Mouse (Mus musculus): Measurements from ENCODE around the gene D630045J12Rik.
A peak's percentile ranks its signal among the peaks of the same experiment; 100 is the strongest.

The D630045J12Rik gene

GRCm38 (mm10) chr6:38253736-38254641, at the start of gene D630045J12Rik:
Gene D630045J12Rik, minus strand, starts transcription at chr6:38254009.
- DNase-seq (ENCODE audit: low read depth), result peak; percentile 29

GRCm38 (mm10) chr6:38298761-38299401, 45.1 kb upstream of the D630045J12Rik start, which contains the start of gene Zc3hav1l:
Gene Zc3hav1l, minus strand, starts transcription at chr6:38299259.
- no peak for DNase-seq (ENCODE audit: low read depth)

- DNase-seq (ENCODE audit: low read depth), result no peak
Observed at GRCm38 (mm10) chr6:38298246-38298635, 44.4 kb upstream of the D630045J12Rik start.

DNA sequence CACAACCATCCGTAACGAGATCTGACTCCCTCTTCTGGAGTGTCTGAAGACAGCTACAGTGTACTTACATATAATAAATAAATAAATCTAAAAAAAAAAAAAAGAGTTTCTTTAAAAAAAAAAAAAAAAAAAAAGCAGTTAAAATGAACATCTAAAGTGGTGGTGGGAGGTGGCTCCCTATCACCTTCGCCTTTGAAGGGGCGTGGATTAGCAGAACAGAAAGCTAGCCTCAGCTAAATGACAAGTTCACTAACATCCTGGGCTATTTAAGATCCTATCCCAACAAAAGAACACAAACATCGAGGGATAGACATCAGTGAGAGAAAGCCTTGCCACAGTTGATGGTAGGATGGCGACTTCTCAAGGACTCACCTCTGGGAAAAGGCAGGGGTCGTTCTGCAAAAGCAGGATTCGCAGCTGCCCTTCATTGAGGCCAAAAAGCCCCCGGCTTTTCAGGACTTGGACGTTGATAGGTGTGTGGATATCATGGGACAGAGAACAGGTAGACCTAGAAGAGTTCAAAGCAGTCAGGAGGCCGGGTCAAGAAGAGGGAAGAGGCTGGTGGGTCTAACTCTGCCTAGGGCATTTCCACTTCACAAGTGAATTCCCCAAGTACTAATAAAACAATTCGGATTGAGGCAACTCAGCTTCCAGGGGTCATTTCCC, 43.9 kb upstream of the D630045J12Rik start:
- DNase-seq (ENCODE audit: low read depth), result no peak

DNA sequence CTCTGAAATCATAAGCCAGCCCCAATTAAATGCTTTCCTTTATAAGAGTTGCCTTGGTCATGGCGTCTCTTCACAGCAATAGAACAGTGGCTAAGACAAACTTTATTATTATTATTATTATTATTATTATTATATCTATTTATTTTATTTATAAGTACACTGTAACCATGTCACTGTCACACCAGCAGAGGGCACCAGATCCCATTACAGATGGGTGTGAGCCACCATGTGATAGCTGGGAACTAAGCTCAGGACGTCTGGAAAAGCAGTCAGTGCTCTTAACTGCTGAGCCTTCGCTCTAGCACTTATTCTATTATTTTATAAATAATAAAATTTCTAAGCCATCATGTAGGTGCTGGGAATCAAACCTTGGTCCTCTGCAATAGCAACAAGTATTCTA, 39.9 kb upstream of the D630045J12Rik start:
- DNase-seq (ENCODE audit: low read depth), result no peak

DNA sequence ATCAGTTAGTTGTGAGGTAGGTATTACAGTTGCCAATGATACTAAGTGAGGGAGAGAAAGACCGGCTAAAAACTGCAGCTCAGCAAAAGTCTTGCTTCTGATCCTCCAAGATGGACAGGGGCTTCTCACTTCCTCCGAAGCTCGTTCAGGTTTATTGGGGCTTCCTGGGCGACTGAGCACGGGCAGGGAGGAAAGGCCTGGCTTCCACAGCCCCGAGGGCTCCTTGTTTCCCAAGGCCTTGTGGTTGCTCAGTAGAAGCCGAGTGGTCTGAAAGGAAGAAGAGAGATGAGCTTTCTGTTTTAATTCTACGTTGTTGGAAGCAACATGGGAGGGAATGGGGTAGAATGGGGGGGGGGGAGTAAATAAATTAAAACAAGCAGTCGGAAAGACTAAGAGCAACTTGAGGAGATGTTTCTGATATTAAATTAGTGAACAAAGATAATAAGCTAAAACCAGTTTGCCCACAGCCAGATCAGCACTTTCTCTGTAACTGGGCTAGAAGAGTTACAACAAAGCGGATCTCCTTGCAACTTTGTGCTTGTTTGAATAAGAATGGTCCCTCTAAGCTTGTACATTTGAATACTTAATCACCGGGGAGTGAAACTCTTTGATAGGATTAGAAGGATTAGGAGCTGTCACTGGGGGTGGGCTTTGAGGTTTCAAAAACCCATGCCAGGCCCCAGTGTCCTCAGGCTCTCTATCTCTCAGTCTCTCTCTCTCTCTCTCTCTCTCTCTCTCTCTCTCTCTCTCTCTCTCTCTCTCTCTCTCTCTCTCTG, 39.2 kb upstream of the D630045J12Rik start:
- DNase-seq (ENCODE audit: low read depth), result no peak

DNA sequence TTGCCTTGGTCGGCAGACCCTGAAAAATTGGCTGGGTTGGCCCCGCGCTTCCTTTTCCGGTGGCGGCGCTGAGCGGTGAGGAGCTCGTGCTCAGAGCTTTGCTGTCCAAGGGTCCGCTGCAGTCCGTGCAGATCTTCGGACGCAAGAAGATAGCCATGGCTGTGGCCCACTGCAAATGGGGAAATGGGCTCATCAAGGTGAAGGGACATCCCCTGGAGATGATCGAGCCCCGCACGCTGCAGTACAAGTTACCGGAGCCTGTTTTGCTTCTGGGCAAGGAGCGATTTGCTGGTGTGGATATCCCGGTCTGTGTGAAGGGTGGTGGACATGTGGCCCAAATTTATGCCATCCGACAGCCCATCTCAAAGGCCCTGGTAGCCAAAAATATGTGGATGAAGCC, 30.6 kb upstream of the D630045J12Rik start:
- DNase-seq (ENCODE audit: low read depth), result no peak

DNA sequence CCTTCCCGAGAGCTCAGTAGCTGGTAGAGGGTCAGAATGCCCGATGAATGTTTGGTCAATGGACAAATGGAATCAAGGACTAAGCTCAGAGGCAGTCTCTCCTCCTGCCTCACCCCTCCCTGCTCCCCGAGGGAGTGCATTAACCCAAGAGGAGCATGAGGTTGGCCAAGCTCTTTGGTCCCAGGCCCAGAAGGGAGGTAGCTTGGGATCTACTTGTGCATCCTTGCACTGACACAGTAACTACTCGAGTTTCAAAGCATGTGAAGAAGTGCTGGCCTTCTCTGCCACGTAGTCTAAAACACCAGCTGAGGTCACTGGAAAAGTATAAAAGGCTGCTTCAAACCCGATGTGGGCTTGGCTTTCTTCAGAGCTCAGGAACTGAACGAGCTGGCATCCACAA, 10.7 kb upstream of the D630045J12Rik start:
- no peak for DNase-seq (ENCODE audit: low read depth)

- DNase-seq (ENCODE audit: low read depth), result no peak
Observed at GRCm38 (mm10) chr6:38263393-38264159, 9.8 kb upstream of the D630045J12Rik start.

- DNase-seq (ENCODE audit: low read depth), result no peak
Observed at GRCm38 (mm10) chr6:38261877-38262276, 8.1 kb upstream of the D630045J12Rik start.

DNA sequence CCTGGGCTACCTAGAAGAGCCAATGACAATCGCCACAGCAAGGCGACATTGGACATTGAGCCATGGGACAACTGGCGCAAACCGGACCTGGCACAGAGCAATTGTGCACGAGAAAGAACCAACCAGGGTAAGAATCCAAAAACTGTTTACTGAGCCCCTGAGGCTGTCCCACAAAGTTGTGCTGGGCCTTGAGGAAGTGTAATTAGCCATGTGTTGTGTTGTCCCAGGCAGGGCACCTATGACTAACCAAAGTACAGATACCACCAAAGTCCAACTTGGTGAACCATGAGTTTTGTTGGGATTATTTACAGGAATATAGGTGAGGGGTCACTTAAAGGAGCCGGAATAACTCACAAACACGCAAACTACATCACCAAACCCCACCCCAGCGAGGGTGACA, 3.7 kb upstream of the D630045J12Rik start:
- DNase-seq (ENCODE audit: low read depth), result no peak

GRCm38 (mm10) chr6:38256793-38257192, 3.0 kb upstream of the D630045J12Rik start:
- DNase-seq (ENCODE audit: low read depth), result no peak

DNA sequence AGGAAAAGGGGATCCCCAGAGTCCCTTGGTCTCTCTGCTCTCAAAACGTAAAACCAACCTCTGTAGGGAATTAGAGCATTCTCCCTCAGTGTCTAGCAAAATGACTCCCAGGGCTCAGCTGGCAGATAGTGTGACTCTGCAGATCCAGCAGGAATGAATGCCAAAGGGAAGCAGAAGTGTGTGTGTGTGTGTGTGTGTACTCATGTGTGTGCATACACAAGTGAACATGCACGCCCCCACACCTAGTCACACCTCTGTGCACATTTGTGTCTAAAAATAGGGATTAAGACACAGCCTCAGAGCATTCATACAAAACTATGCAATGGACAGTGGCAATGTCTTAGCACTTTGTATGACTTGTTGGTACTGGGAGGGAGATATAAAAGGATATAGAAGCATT, 2.0 kb upstream of the D630045J12Rik start:
- DNase-seq (ENCODE audit: low read depth), result no peak

- no peak for DNase-seq (ENCODE audit: low read depth)
Observed at GRCm38 (mm10) chr6:38252766-38253735, 758 bp downstream of the D630045J12Rik start.

DNA sequence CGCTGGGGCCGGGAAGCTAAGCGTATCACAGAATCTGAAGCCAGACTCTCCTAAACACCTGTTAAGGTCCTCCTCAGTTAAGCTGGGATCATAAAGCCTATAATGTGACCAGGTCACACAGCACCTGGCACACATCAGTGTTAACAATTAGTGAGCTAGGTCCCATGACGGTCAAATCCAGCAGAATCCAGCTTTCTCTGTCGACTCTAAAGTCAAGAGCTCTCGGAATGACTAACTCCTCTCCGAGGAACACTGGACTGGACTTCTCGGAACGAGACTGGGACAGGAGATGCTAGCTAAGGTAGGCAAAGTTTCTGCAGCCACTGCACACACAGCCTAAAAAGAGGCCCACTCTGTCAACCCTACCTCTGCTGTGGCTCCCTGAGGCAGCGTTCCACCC, 1.7 kb downstream of the D630045J12Rik start:
- no peak for DNase-seq (ENCODE audit: low read depth)

DNA sequence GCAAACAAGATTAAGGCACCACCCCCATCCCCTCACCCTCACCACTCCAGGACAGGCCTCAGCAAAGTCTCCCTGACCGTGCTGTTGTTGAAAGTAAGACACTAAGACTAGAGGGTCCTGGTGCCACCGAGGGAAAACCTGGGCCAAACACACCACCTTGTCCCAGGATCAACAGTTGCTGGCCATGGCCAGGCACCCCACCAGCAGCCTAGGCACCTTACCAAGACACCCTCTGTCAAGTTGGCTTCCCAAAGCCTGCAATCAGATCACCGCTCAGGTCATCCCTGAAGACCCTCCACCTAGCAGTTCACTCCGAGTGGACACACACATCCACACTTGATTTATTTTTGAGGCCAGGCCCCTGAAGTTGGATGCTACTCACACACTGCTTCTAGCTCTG, 2.3 kb downstream of the D630045J12Rik start:
- DNase-seq (ENCODE audit: low read depth), result no peak

DNA sequence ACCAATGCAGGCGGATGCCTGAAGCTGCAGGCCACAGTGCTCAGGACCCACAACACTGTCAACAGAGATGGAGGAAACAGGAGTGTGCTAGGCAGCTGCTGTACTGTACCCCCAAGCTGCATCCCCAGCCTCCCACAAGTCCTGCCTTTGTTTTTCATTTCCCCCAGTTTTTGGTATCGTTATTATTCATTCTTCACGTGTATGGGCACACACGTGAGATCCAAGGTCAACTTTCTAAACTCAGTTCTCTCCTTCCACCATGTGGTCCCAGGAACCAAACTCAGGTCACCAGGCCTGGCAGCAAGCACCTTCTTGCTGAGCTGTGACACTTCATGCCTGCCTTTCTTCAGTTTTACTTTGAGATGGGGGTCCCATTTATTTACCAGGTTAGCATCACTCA, 6.4 kb downstream of the D630045J12Rik start:
- DNase-seq (ENCODE audit: low read depth), result no peak

DNA sequence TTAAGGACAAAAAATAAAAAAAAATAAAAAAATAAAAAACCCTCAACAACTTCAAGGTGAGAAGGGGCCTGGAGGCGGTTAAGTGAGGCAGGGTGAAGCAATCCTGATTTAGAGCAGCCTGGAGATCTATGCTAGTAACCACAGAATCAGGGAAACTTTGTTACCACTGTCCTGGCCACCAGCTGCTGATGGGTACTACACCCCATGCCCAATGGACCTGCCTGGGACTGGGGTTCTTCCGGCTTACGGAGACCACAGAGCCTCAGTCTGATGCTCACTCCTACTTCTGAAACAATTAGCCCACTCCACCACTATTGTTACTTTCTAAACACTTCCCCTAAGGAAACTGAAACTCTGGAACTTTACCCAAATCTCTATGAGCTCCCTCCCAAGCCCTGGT, 9.0 kb downstream of the D630045J12Rik start:
- no peak for DNase-seq (ENCODE audit: low read depth)

DNA sequence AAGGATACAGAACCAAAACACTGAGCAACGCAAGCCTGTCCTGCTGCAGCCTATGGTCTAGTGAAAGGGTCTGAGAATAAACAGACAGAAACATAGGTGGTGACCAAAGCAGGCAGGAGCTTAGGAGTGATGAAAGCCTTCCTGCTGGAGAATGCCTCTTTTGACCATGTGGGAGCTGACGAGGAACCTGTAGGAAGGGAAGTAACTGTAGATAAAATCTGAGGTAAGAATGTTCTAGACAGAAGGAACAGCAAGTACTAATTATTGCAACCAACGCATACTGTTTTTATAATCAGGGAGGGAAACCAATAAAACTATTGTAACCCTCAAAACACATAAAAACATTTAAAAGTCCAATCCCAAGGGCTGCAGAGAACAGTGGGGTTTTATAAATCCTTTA, 9.6 kb downstream of the D630045J12Rik start:
- DNase-seq (ENCODE audit: low read depth), result no peak

- DNase-seq (ENCODE audit: low read depth), result no peak
Observed at GRCm38 (mm10) chr6:38242833-38243232, 11.0 kb downstream of the D630045J12Rik start.
